Mouse (Mus musculus) ES-Bruce4 (cell line): ENCODE measurements around the gene Tmem121. TPM values are rescaled to one million over a fixed set of nuclear protein-coding genes. Genes with fewer than 3 reads are reported as not detected.
A peak's percentile ranks its signal among the peaks of the same experiment; 100 is the strongest.

Source experiments
- H3K27ac ChIP-seq: 2 replicates; pipeline ENCODE4 v1.5.1; 2012; ENCODE audit warnings: low read length, inconsistent platforms; ENCODE audit not compliant: insufficient read depth
- H3K27me3 ChIP-seq: 2 replicates; pipeline ENCODE4 v1.6.1; 2012; ENCODE audit warnings: mild to moderate bottlenecking, low read length, inconsistent platforms; ENCODE audit not compliant: control insufficient read depth, poor library complexity, insufficient read depth, severe bottlenecking
- H3K36me3 ChIP-seq: 2 replicates; pipeline ENCODE4 v1.6.1; 2012; ENCODE audit warnings: inconsistent platforms, mild to moderate bottlenecking, low read length, moderate library complexity; ENCODE audit not compliant: control insufficient read depth, poor library complexity, insufficient read depth, severe bottlenecking
- H3K4me1 ChIP-seq: one replicate; pipeline ENCODE4 v1.8.1; 2011; ENCODE audit warnings: low read length; ENCODE audit not compliant: control insufficient read depth, insufficient read depth
- H3K4me3 ChIP-seq: 2 replicates; pipeline ENCODE4 v1.5.1; 2011; ENCODE audit warnings: low read depth, mild to moderate bottlenecking, low read length
- H3K9ac ChIP-seq: 2 replicates; pipeline ENCODE4 v1.6.1; 2012; ENCODE audit warnings: low read depth, mild to moderate bottlenecking, inconsistent platforms; ENCODE audit not compliant: poor library complexity, severe bottlenecking
- H3K9me3 ChIP-seq: replicated peaks from 2 replicates; pipeline ENCODE4 v1.6.1; 2012; ENCODE audit warnings: mild to moderate bottlenecking, low read length, inconsistent platforms; ENCODE audit not compliant: control insufficient read depth, poor library complexity, insufficient read depth, severe bottlenecking
- CTCF ChIP-seq: IDR thresholded peaks from one replicate; pipeline ENCODE4 v1.8.1; 2011; ENCODE audit warnings: low read depth, low read length
- EP300 ChIP-seq: IDR thresholded peaks from 2 replicates; pipeline ENCODE4 v1.6.1; 2011; ENCODE audit warnings: low read depth, low read length; ENCODE audit not compliant: insufficient read depth
- POLR2A ChIP-seq: IDR thresholded peaks from one replicate; pipeline ENCODE4 v1.8.1; 2011; ENCODE audit warnings: low read length; ENCODE audit not compliant: insufficient read depth
- polyA plus RNA-seq: library from polyadenylated mRNA; stranded (reverse); fragments of >200 nt; gene quantifications from 2 replicates; pipeline ENCODE4 v1.2.4, GENCODE M21; 2011; ENCODE audit warnings: low read depth; ENCODE audit not compliant: missing spikeins, insufficient read depth, insufficient read length

The Tmem121 gene
- polyA plus RNA-seq, 1 experiment, result 4.8 TPM

- Histone ChIP-seq H3K36me3 (no peaks in the 10 kb centered on the region), H3K4me3 (peak overlapping the region; percentile 96), H3K4me1 (peaks cover 7% of the 10 kb centered on the region), H3K27ac (no peak overlapping the region), H3K9me3 (no peaks in the 10 kb centered on the region), H3K9ac (peak overlapping the region; percentile 55), H3K27me3 (no peaks in the 10 kb centered on the region)
- TF ChIP-seq CTCF (no peak), EP300 (no peak), POLR2A (no peak)
Observed at GRCm38 (mm10) chr12:113152272-113152661, 33.5 kb upstream of the Tmem121 start.

GRCm38 (mm10) chr12:113152991-113153525 is 32.7 kb upstream of the Tmem121 start:
- peaks cover 9% of the 10 kb centered on the region for H3K4me1 ChIP-seq
- H3K27me3 ChIP-seq, result no peaks in the 10 kb centered on the region
- no peak overlapping the region for H3K27ac ChIP-seq
- H3K4me3 ChIP-seq, result no peak overlapping the region
- H3K9ac ChIP-seq, result no peak overlapping the region
- H3K36me3 ChIP-seq, result peaks cover 1% of the 10 kb centered on the region; the same call in 1 of the 2 replicates
- TF ChIP-seq CTCF (no peak), EP300 (no peak), POLR2A (no peak)
- no peaks in the 10 kb centered on the region for H3K9me3 ChIP-seq

DNA sequence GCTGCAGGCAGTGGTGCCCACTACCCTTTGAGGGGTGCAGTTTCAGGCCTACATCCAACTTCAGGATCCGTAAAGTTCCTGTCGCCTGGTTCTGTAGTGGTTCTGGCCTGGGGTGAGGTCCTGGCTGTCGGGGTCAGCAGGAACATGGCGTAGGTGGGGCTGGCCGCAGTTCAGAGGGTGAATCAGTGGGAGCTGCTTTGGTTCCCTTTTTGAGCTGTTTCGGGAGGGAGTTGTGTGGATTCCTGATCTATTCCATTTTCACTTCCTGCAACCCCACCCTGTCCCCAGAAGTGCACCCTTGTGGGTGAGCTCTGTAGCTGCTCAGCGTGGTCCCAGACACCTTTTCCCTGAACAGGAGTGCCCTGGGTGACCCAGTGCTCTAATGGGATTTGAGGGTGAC is 31.8 kb upstream of the Tmem121 start:
- no peaks in the 10 kb centered on the region for H3K27me3 ChIP-seq

GRCm38 (mm10) chr12:113154747-113155075 is 31.0 kb upstream of the Tmem121 start:
- H3K27me3 ChIP-seq, result no peaks in the 10 kb centered on the region
- H3K27ac ChIP-seq, result peak overlapping the region; percentile 24; the same call in 1 of the 2 replicates

More for the DNA sequence above, 31.8 kb upstream of the Tmem121 start:
- TF ChIP-seq EP300 (no peak), CTCF (no peak), POLR2A (no peak)
- no peak overlapping the region for H3K4me3 ChIP-seq
- no peak overlapping the region for H3K9ac ChIP-seq
- peaks cover 4% of the 10 kb centered on the region for H3K4me1 ChIP-seq
- no peaks in the 10 kb centered on the region for H3K9me3 ChIP-seq
- H3K27ac ChIP-seq, result no peak overlapping the region
- H3K36me3 ChIP-seq, result peaks cover 3% of the 10 kb centered on the region; the same call in 1 of the 2 replicates

DNA sequence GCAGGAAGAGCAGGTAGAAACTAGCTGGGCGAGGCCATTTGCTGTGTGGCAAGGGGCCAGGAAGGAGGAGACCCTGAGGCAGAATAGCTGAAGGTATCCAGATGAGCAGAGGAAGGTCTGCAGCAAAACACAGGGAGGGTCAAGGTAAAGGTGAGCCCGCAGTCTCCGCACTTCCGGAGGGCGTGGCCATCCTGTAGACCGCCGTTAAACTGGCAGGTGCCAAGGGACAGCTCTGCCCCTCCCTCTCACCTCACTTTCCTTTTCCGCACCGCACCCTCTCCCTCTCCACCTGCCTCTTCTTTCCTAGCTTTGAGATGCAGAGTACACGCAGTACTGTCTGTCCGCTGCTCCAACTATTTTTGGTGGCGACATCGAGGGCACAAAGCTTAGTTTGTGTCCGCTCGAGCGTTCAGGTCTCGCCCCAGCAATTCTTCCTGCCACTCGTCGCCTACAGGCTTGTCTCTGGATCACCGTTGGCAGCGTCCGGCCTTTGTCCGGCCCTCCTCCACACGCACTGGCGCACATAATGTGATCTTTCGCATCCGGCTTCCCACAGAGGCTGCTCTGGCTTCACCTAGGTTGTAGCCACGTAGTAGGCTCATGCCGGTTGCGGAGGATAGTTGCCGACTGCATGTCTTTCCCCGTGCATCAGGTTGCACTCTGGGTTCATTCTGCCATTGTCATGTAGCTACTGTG is 30.5 kb upstream of the Tmem121 start:
- TF ChIP-seq CTCF (no peak), EP300 (peak; percentile 73; the same call in 1 of the 2 replicates), POLR2A (no peak)
- H3K36me3 ChIP-seq, result peaks cover 3% of the 10 kb centered on the region; the same call in 1 of the 2 replicates
- peaks cover 4% of the 10 kb centered on the region for H3K4me1 ChIP-seq
- H3K4me3 ChIP-seq, result peak overlapping the region; percentile 52
- H3K27me3 ChIP-seq, result no peaks in the 10 kb centered on the region
- H3K9me3 ChIP-seq, result no peaks in the 10 kb centered on the region
- H3K9ac ChIP-seq, result peak overlapping the region; percentile 39
- peak overlapping the region; percentile 59 for H3K27ac ChIP-seq

More at GRCm38 (mm10) chr12:113154747-113155075, 31.0 kb upstream of the Tmem121 start:
- H3K36me3 ChIP-seq, result peaks cover 3% of the 10 kb centered on the region; the same call in 1 of the 2 replicates
- no peaks in the 10 kb centered on the region for H3K9me3 ChIP-seq
- peak overlapping the region; percentile 52; the same call in 1 of the 2 replicates for H3K4me3 ChIP-seq
- H3K4me1 ChIP-seq, result peaks cover 4% of the 10 kb centered on the region
- H3K9ac ChIP-seq, result no peak overlapping the region
- TF ChIP-seq POLR2A (no peak), CTCF (no peak), EP300 (no peak)

- Histone ChIP-seq H3K4me1 (peaks cover 4% of the 10 kb centered on the region), H3K4me3 (peak within 1 kb of the TSS; percentile 86), H3K36me3 (peaks cover 3% of the 10 kb centered on the region; the same call in 1 of the 2 replicates), H3K27ac (peak within 1 kb of the TSS; percentile 90), H3K9me3 (no peaks in the 10 kb centered on the region), H3K9ac (peak within 1 kb of the TSS; percentile 71), H3K27me3 (no peaks in the 10 kb centered on the region)
- peak; percentile 45 for TF ChIP-seq POLR2A
- TF ChIP-seq EP300, result peak; percentile 73; the same call in 1 of the 2 replicates
- TF ChIP-seq CTCF, result peak; percentile 90
Observed at GRCm38 (mm10) chr12:113155887-113156539, 29.7 kb upstream of the Tmem121 start, which contains the start of gene Tedc1. Gene Tedc1, plus strand, starts transcription at chr12:113156421.
